Mouse (Mus musculus): ENCODE results near the gene Unc5a.

Gene Unc5a

DNA sequence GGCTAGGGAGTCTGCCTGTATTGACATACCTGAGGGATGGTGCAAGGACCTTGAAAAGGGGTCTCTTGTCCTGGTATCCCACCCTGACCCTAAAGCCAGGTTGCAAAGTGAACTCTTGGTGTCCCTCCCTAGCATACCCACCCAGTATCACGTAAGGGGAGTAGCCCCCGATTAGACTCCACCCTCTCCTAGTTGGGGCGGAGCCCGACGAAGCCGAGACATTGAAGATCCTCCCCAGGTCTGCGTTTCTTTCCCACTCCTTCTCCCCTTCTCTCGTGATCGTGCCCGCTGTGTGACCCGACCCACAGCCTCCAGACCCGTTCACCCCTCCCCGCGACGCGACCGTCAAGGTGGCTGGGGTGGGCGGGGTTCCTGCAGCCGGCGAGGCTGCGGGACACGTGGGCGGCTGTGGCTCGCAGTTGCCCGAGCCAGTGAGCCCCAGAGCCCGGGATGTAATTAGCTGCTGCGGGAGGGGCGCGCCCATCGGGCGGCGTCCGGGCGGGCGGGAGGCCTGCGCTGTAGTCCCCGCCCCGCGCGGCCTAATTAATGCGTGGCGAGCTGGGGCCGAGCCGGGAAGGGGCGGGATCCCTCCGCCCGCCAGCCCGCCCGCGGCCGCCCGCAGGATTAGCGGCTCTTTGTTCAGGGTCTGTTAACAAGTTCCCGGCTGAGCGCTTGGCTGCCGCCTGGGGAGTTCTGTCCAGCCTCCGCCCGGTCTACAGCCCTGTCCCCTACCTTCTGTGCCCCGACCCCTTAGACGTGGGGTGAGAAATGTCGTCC lies 6.7 kb downstream of the Unc5a start:
- peak in 1 of 2 experiments; percentile 56 for DNase-seq

DNA sequence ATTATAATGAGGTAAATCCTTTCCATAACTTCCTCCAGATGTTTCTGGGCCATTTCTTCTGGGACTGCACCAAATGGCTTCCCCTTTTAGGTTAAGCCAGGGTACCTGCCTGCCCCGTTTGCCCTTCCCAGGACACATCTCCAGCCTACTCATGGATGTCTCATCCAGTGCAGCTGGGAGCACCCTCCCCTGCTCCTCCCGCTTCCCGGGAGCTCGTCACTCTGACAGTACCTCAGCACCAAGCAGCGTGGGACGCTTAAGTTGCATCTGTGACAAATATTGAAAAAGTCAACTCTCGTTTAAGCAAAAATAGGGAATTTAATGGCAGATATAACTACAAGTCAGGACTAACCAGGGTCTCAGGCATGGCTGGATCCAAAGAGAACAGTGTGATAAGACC lies 8.1 kb downstream of the Unc5a start:
- DNase-seq: no peak

DNA sequence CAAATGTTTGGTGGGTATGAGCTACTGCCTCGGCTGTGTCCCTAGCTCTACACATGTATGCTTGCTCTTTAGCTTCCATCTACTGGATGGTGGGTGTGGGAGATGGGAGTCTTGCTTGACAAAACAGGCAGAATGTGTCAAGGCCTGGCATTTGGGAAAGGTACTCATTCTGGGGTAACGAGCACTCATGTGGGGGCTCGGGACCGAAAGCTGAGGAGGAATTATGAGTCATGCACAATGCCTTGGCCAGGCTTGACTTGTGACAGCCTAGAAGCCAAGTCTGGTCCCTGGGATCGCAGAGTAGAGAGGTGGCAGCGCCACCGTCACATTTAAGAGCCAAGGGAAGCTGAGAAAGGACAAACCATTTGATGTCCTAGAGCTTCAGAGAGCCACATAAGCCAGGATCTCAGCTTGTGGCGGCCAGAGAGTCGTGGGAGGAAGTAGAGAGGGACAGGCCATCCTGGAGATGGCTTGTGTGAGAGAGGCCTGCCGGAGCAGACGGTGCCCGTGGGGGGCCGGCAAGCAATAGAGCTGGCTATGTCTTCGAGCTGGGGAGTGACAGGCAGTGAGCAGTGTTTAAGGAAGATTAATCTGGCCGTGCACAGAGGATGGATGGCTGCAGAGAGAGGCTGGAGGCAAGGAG lies 10.0 kb downstream of the Unc5a start:
- DNase-seq: peak; percentile 84 to 92

DNA sequence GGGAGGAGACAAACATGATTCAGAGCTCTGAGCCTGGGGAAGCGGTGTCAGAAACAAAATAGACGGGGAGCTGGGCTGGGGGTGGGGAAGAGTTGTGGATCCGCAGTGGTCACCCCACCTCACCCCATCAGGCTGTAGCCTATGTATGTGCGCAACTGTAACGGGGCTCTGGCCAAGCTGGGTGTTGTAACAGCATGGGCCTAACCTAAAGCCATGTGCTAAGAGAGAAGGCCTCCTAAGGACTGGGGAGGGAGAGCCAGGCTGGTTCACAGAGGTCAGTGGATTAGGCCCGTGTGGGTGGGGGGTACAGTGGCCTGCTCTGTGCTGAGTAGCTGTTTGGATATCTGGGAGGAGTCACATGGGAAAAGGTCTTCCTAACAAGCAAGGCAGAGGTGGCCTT lies 10.6 kb downstream of the Unc5a start:
- no peak for DNase-seq

DNA sequence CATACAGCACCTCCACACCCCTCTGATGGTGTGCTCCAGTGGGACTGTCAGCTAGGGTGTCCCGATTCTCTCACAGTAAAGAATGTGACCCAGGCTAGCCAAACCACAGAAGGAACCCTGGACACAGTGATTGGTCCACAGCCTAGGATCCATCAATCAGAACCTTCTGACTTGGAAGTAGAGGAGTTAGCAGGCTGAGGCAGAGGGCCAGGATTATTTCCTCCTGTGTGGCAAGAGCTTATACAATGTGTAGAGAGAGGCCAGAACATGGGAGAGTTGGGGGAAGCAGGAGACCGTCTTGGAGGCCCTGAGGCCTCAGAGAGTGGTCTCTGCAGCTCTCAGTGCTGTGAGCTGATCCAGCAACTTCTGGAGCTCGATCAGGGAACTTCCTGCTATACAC lies 11.3 kb downstream of the Unc5a start:
- DNase-seq: no peak

DNA sequence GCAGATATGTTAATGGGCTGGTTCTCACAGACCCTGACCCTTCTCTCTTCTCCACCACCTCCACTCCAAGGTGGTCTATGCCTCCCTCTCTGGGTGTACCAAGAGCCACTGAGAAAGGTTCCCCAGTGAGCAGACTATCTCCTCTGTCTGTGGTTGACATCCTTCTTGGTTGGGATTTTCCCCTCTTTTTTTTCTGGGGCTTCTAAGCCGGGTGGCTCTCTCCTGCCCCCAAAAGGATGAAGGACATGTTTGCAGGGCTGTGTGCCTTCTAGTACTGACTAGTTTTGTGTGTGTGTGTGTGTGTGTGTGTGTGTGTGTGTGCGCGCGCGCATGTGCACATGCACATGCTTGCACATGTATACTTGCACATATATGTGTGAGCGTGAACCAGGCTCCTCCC lies 16.0 kb downstream of the Unc5a start:
- no peak for DNase-seq

DNA sequence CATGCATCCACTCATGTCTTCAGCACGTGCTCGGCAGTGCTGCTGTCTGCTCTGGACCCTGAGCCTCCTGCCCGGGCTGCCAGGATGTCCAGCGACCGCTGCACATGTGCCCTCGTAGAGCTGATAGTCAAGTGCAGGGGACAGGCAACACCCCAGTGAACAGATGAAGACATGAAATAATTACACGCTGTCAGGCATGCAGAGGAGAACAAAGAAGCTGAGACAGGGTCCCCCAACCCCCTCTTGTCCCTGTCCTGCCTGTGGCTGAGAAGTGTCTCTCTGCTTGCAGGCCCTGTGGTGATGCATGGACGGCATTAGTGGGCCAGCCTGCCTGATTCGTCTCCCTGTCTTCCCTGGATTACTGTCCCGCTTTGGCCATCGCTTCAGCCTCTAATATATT lies 18.3 kb downstream of the Unc5a start:
- no peak for DNase-seq

DNA sequence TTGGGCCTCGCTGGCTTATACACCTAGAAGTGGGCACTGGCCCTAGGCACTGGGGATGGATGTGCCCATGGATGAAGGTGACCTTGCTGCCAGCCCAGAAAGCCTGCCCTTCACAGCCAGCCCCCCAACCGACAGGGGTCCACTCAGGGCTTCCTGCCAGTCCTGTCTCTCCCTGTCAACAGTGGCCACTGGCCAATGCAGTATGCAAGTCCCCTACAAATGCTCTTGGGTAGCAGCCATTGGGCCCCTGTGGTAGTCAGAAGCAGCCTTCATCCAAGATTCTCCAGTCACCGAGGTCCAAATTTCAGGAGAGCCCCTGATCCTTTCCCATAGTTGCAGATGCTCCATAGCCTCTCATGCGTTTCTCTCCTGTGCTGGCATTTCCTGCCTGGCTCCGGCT lies 19.4 kb downstream of the Unc5a start:
- peak in 1 of 2 experiments; percentile 63 for DNase-seq

DNA sequence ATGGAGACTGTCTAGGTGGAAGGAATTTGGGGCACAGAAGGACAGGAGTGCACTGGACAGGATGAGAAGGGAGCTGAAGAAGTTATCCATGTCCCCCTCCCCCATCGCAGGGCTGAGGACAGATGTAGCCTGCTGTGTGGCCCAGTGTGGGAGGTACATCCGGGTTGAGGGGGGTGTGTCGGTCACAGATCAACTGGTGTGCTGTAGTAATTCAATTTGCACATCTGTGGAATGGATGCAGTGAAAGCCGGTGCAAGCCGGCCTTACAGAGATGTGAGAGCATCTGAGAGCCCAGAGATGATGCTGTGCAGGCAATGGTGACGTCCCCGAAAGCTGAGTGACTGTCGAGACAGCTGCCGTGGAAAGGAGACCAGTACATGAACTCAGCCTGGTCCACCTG lies 20.3 kb downstream of the Unc5a start:
- DNase-seq: no peak

DNA sequence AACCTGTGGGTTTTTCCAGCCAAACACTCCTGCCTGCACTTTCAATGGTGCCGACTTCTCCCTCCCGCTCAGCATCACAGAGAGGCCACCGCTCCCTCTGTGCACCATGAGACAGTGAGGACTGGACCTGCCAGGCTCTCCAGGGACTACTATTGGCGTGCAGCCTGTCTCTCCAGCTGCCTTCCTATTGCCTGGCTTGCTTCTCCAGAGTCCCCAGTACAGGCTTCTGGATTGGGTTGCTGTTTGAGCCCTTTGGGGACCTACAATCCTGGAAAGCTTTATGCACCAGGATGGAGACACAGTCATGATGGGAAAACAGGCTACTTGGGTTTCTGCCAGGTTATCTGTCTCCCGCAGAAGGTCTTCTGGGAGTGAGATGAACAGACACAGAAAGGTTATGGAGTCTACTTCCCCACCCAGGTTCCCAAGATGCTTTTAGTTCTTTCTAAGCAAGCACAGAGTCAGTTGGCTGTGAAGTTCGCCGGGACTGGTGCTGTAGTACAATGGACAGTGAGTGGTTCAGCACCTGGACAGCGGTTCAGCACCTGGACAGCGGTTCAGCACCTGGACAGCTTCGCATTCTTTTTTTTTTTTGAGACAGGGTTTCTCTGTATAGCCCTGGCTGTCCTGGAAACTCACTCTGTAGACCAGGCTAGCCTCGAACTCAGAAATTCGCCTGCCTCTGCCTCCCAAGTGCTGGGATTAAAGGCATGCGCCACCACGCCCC lies 21.5 kb downstream of the Unc5a start:
- DNase-seq: peak in 1 of 2 experiments; percentile 46

DNA sequence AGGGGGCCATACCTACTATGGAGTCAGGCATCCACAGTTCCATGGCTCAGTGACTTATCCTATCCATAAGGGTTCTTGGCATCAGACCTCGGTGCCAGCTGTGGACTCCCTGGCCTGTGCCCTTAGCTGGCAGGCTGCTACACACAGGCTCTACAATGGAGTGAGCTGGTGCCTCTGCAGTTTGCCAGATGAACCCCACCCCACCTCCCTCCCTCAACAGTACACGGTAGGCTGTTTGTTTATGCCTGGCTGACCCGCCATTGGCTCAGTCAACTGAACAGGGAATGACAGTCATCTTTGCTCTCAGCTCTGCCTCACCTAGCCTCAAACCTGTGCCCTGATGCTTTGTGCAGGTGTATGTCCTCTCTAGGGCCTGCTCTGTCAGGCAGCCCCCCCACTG lies 26.3 kb downstream of the Unc5a start:
- DNase-seq: peak in 1 of 2 experiments; percentile 35

DNA sequence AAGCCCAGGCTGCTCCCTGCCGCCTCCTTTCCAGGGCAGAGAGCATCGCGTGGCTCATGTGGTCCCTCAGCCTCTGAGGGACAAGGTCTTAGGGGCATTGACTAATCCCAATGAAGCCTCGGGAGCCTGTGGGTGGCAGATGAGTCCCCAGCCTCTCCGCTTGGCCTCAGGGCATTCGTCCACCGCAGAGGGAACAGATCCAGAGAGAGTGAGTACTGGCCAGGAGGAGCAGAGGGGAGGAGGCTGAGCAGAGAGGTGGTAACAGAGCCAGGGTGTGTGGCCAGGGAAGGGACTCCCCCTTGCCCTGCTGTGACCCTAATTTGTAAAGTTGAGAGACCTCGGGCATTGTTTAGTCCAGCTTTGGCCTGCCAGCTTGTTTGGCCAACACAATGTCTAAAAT lies 29.6 kb downstream of the Unc5a start:
- peak; percentile 69 to 70 for DNase-seq

DNA sequence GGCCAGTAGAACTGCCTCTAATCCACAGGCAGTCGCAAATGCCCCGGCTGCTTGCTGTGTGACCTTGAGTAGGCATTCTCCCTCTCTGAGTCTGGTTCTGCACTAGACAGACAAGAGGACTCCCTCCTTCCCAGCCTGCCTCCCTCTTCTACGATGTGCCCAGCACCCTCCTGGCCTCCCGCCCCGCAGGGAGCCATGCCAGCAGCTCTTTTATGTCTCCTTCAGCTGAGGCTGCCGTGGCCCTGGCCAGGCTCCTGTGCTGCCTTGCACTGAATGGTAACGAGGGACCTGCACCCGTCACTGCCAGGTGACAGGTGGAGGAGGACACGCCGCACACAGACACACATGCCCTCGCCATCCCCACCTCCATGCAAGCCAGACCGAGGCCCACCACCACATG lies 31.7 kb downstream of the Unc5a start:
- DNase-seq: peak; percentile 48 to 54

DNA sequence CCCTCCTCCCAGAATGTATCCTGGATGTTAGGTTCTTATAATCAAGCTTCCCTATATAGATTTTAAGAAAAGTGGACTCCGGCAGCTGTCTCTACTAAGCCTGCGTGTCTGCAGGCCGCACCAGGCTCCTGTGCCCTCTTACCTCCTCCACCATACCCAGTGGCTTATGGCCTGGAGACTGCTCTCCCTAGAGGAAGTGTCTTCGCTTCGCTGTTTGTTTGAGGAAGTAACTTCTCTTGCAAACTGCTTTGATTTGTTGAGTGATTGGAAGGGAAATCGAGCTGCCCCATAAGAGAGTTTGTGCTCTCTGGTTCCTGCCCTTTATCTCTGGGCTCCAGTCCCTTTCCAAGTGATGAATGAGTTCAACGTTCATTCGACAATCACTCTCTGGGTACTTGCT lies 33.8 kb downstream of the Unc5a start:
- no peak for DNase-seq

DNA sequence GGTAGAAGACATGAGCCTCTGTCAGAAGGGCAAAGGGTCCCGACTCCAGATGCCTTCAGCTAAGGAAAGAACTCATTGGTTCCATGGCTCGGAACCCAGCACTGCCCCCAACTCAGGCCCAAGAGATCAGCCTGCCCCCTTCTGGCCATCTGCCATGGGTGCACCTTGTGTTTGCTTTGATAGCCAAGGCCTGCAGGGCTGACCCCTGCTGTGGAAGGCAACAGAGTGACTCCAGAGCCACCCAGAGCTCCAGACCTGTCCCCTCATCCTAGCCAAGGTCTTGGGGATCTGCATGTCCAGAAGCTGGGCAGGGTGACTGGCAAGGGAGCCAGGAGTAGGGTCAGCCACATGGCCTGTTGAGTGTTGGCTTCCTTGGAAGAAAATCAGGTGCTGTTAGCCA lies 34.4 kb downstream of the Unc5a start:
- DNase-seq: peak; percentile 54 to 59

DNA sequence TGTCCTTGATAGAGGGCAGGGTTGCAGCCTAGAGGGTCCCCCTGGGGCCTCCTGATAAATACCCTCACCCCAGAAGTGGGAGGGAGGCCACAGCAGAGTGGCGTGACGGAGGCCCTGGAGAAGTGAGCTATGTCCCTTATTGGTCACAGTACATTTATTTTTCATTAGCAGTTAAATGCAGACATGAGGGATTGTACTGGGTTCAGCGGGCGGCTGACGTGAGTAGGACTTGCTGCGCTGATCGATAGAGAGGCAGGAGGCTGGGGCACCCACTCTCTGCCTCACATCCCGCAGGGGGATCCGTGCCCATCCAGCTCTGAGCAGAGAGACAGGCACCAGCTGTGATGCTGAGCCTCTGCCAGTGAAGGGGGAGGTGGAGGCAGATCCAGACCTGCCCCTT lies 38.2 kb downstream of the Unc5a start:
- DNase-seq: no peak

DNA sequence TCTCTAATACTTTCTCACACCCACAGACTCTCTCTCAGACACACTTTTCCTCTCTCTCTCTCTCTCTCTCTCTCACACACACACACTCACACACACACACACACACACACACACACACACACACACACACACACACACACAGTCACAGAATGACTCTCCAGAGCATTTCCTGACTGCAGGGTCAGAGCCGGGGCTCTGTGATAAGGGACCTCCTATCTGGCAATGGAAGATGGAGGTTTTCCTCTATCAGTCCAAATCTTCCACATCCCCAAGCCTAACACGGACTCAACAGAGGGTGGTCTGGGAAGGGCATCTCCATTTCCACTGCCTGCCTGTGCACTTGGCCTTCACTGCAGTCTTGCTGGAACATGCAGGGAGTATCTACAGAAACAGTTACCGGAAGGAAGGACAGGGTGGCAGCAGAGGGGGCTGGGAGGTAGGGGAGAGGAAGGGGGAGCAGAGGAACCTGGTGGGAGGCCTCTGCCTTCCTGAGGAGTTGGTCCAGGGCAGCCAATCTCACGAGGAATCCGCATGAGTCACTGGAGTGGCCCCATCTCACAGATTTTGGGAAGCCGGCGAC lies 39.1 kb downstream of the Unc5a start:
- no peak for DNase-seq

DNA sequence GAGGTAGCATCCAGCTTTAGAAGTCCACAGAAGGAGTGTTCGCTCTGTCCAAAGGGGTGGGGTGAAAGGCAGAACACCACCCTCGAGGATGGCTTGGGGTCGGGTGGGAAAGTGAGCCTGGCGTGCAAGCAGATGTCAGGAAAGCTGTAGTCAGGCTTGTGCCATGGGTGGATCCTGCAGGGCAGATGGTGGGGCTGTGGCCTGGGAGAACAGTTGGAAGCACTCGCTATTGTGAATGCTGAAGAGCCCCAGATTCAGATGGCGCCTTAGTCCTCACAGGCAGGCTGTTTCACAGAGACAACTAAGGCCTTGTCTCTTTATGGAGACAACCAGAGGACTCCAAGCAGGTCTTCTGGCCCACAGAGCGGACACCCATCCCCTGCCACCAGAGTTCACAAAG lies 43.0 kb downstream of the Unc5a start:
- no peak for DNase-seq

DNA sequence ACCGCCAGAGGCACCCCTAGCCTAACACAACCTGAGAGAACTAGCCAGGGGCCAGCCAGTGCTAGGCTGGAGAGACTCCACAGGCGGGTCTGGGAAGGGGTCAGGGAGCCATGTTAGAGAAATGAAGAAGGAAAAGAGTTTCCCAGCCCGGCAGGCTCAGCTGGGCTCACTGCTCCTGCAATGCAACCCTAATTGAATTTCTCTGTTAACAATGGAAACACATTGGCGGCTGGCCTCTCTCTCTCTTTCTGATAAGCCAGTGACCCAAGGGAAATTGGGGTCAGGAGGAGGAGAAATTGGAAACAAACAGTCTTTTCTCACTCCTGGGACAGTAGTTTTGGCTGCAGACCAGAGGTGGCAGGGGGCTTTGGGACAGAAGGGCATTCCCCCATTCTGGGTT lies 45.4 kb downstream of the Unc5a start:
- DNase-seq: no peak

DNA sequence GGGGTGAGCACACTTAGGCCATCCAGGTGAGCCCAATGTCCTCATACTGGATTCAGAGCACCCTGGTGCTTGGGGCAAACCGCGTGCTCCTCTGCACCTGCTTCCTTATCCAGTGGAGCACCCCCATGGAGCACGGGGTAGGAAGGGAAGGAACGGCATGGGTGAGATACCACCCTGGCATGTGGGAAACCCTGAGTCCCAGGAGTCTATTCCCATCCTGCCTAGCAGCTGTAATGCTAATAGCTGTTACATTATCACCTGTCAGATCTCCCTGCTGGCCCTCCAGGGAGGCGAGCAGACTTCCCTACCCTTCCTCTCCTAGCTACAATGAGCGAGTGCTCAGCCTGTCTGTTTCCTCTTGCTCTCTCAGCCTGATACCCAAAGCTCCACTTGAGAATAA lies 46.0 kb downstream of the Unc5a start:
- no peak for DNase-seq

DNA sequence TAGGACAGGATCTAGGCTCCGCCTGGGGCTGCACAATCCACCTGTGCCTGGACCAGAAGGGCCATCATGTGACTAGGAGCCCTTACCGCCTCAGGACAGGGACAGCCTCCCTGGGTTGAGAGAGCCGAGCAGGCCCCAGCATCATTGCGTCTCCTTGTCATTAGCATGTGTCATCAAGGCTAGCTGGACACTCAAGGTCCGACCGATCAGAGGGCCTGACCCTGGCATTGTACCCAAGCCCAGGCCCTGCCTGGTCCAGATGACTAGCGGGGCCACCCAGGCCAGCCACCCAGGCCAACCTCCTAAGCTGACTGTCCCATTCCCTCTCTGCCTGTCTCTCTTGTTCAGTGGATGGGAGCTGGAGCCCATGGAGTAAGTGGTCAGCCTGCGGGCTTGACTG lies 48.4 kb downstream of the Unc5a start:
- no peak for DNase-seq

DNA sequence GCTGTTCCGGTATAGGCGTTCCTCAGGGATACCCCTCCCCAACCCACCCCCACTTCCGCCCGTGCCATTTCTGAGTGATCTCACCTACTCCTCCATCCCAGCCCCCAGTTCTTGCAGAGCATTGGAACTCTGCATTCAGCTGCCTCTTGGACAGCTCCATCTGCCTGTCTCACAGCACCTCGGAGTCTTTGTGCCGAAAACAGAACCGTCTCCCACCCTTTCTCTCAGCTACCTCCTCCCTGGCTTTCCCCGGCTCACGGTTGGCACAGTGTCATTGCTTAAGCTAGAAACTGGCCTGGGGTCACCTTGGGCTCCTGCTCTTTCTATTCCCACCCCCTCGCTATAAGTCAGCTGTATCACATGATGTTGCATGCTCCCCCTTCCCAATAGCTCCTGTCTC lies 51.2 kb downstream of the Unc5a start:
- no peak for DNase-seq

DNA sequence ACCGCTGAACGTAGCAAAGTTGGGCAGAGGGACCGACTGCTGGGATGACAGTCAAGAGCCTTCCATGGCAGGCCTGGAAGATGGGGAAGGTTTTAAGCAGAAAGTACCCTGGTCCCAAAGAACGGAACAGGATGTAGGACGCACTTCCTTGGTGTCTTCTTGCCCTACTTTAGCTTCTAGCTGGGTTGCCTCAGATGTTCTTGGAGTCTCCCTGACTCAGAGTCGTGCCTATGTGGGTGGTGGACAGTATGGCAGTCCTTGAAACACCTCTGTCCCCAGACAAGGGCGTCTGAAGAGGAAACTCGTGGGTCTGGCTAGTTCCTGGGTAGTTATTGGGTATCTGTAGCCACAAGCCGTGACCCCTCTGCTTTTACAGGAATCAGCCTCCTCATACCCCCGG lies 52.9 kb downstream of the Unc5a start:
- no peak for DNase-seq

DNA sequence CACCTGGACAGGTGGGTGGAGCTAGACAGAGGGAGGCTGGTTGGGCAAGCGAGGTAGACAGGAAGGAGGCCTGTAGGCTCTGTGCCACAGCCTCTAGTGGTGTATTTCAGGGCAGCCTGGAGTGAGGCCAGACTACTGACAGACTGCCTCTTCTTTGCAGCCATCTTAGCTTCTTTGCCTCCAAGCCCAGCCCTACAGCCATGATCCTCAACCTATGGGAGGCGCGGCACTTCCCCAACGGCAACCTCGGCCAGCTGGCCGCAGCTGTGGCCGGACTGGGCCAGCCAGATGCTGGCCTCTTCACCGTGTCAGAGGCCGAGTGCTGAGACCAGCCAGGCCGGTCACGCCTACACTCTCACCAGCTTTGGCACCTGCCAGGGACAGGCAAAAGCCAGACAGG lies 55.4 kb downstream of the Unc5a start:
- DNase-seq: peak; percentile 67 to 77
